Mouse (Mus musculus): ENCODE measurements around the gene Ahsg. TPM values are rescaled to one million over a fixed set of nuclear protein-coding genes. Genes with fewer than 3 reads are reported as not detected.

The Ahsg gene
- polyA plus RNA-seq, 1 experiment: not detected

- TF ChIP-seq USF1 (IDR thresholded peaks at IDR 0.05; ENCODE audit: low read depth) (no peak), CTCF (IDR thresholded peaks at IDR 0.05; ENCODE audit: control insufficient read depth, insufficient read depth, insufficient read length) (no peak), MAX (IDR thresholded peaks at IDR 0.05) (no peak), FOSL1 (IDR thresholded peaks at IDR 0.05; ENCODE audit: insufficient read depth, low read length, poor library complexity, severe bottlenecking) (no peak), CEBPB (IDR thresholded peaks at IDR 0.05; ENCODE audit: low read depth) (no peak), MYOG (IDR thresholded peaks at IDR 0.05; ENCODE audit: control insufficient read depth, extremely low read depth, insufficient read length) (no peak), MYOD1 (IDR thresholded peaks at IDR 0.05; ENCODE audit: control insufficient read depth, insufficient read length, low read depth) (no peak)
- Histone ChIP-seq H3K79me2 (ENCODE audit: control insufficient read depth, insufficient read depth) (no peaks in the 10 kb centered on the region), H3K27me3 (ENCODE audit: control insufficient read depth, insufficient read depth, insufficient read length) (peaks cover 18% of the 10 kb centered on the region), H3K4me3 (ENCODE audit: insufficient read depth, poor library complexity, severe bottlenecking) (no peak overlapping the region), H3K79me3 (ENCODE audit: low read depth) (no peaks in the 10 kb centered on the region), H3K36me3 (ENCODE audit: control insufficient read depth, insufficient read depth) (no peaks in the 10 kb centered on the region), H3ac (ENCODE audit: control insufficient read depth, insufficient read length, low read depth) (no peak overlapping the region)
Observed at GRCm38 (mm10) chr16:22899346-22899745, 8.3 kb downstream of the Ahsg start.

GRCm38 (mm10) chr16:22899866-22900570, 8.9 kb downstream of the Ahsg start:
- Histone ChIP-seq H3K27me3 (ENCODE audit: control insufficient read depth, insufficient read depth, insufficient read length) (peaks cover 20% of the 10 kb centered on the region), H3K79me3 (ENCODE audit: low read depth) (no peaks in the 10 kb centered on the region), H3K36me3 (ENCODE audit: control insufficient read depth, insufficient read depth) (no peaks in the 10 kb centered on the region), H3K79me2 (ENCODE audit: control insufficient read depth, insufficient read depth) (no peaks in the 10 kb centered on the region), H3ac (ENCODE audit: control insufficient read depth, insufficient read length, low read depth) (no peak overlapping the region), H3K4me3 (ENCODE audit: insufficient read depth, poor library complexity, severe bottlenecking) (no peak overlapping the region)
- TF ChIP-seq MAX (IDR thresholded peaks at IDR 0.05) (no peak), USF1 (IDR thresholded peaks at IDR 0.05; ENCODE audit: low read depth) (no peak), CEBPB (IDR thresholded peaks at IDR 0.05; ENCODE audit: low read depth) (no peak), CTCF (IDR thresholded peaks at IDR 0.05; ENCODE audit: control insufficient read depth, insufficient read depth, insufficient read length) (no peak), MYOG (IDR thresholded peaks at IDR 0.05; ENCODE audit: control insufficient read depth, extremely low read depth, insufficient read length) (no peak), MYOD1 (IDR thresholded peaks at IDR 0.05; ENCODE audit: control insufficient read depth, insufficient read length, low read depth) (no peak), FOSL1 (IDR thresholded peaks at IDR 0.05; ENCODE audit: insufficient read depth, low read length, poor library complexity, severe bottlenecking) (no peak)

GRCm38 (mm10) chr16:22901326-22901725, 10.2 kb downstream of the Ahsg start:
- no peaks in the 10 kb centered on the region for H3K79me2 ChIP-seq (ENCODE audit: control insufficient read depth, insufficient read depth)
- H3ac ChIP-seq (ENCODE audit: control insufficient read depth, insufficient read length, low read depth): no peak overlapping the region
- no peaks in the 10 kb centered on the region for H3K36me3 ChIP-seq (ENCODE audit: control insufficient read depth, insufficient read depth)
- H3K79me3 ChIP-seq (ENCODE audit: low read depth): no peaks in the 10 kb centered on the region
- H3K27me3 ChIP-seq (ENCODE audit: control insufficient read depth, insufficient read depth, insufficient read length): peaks cover 17% of the 10 kb centered on the region
- TF ChIP-seq CEBPB (IDR thresholded peaks at IDR 0.05; ENCODE audit: low read depth) (no peak), MYOD1 (IDR thresholded peaks at IDR 0.05; ENCODE audit: control insufficient read depth, insufficient read length, low read depth) (no peak), CTCF (IDR thresholded peaks at IDR 0.05; ENCODE audit: control insufficient read depth, insufficient read depth, insufficient read length) (no peak), FOSL1 (IDR thresholded peaks at IDR 0.05; ENCODE audit: insufficient read depth, low read length, poor library complexity, severe bottlenecking) (no peak), MAX (IDR thresholded peaks at IDR 0.05) (no peak), MYOG (IDR thresholded peaks at IDR 0.05; ENCODE audit: control insufficient read depth, extremely low read depth, insufficient read length) (no peak), USF1 (IDR thresholded peaks at IDR 0.05; ENCODE audit: low read depth) (no peak)
- H3K4me3 ChIP-seq (ENCODE audit: insufficient read depth, poor library complexity, severe bottlenecking): no peak overlapping the region

- TF ChIP-seq MAX (IDR thresholded peaks at IDR 0.05): no peak
- TF ChIP-seq USF1 (IDR thresholded peaks at IDR 0.05; ENCODE audit: low read depth): no peak
- TF ChIP-seq MYOD1 (IDR thresholded peaks at IDR 0.05; ENCODE audit: control insufficient read depth, insufficient read length, low read depth): no peak
- no peak for TF ChIP-seq MYOG (IDR thresholded peaks at IDR 0.05; ENCODE audit: control insufficient read depth, extremely low read depth, insufficient read length)
- no peak for TF ChIP-seq FOSL1 (IDR thresholded peaks at IDR 0.05; ENCODE audit: insufficient read depth, low read length, poor library complexity, severe bottlenecking)
- no peak for TF ChIP-seq CEBPB (IDR thresholded peaks at IDR 0.05; ENCODE audit: low read depth)
- no peak for TF ChIP-seq CTCF (IDR thresholded peaks at IDR 0.05; ENCODE audit: control insufficient read depth, insufficient read depth, insufficient read length)
- no peaks in the 10 kb centered on the region for H3K79me2 ChIP-seq (ENCODE audit: control insufficient read depth, insufficient read depth)
- peaks cover 3% of the 10 kb centered on the region for H3K27me3 ChIP-seq (ENCODE audit: control insufficient read depth, insufficient read depth, insufficient read length)
- no peak overlapping the region for H3ac ChIP-seq (ENCODE audit: control insufficient read depth, insufficient read length, low read depth)
- H3K4me3 ChIP-seq (ENCODE audit: insufficient read depth, poor library complexity, severe bottlenecking): no peak overlapping the region
- H3K79me3 ChIP-seq (ENCODE audit: low read depth): no peaks in the 10 kb centered on the region
- no peaks in the 10 kb centered on the region for H3K36me3 ChIP-seq (ENCODE audit: control insufficient read depth, insufficient read depth)
Observed at GRCm38 (mm10) chr16:22909290-22909689, 18.2 kb downstream of the Ahsg start.

- Histone ChIP-seq H3K79me3 (ENCODE audit: low read depth) (no peaks in the 10 kb centered on the region), H3ac (ENCODE audit: control insufficient read depth, insufficient read length, low read depth) (no peak overlapping the region), H3K4me3 (ENCODE audit: insufficient read depth, poor library complexity, severe bottlenecking) (no peak overlapping the region), H3K79me2 (ENCODE audit: control insufficient read depth, insufficient read depth) (no peaks in the 10 kb centered on the region), H3K27me3 (ENCODE audit: control insufficient read depth, insufficient read depth, insufficient read length) (no peaks in the 10 kb centered on the region), H3K36me3 (ENCODE audit: control insufficient read depth, insufficient read depth) (no peaks in the 10 kb centered on the region)
- TF ChIP-seq USF1 (IDR thresholded peaks at IDR 0.05; ENCODE audit: low read depth) (no peak), MYOG (IDR thresholded peaks at IDR 0.05; ENCODE audit: control insufficient read depth, extremely low read depth, insufficient read length) (no peak), MAX (IDR thresholded peaks at IDR 0.05) (no peak), CEBPB (IDR thresholded peaks at IDR 0.05; ENCODE audit: low read depth) (no peak), FOSL1 (IDR thresholded peaks at IDR 0.05; ENCODE audit: insufficient read depth, low read length, poor library complexity, severe bottlenecking) (no peak), MYOD1 (IDR thresholded peaks at IDR 0.05; ENCODE audit: control insufficient read depth, insufficient read length, low read depth) (no peak), CTCF (IDR thresholded peaks at IDR 0.05; ENCODE audit: control insufficient read depth, insufficient read depth, insufficient read length) (no peak)
Observed at GRCm38 (mm10) chr16:22911986-22912385, 20.9 kb downstream of the Ahsg start.
